Mouse (Mus musculus): ENCODE results near the gene Kpna4.

- TF ChIP-seq CTCF (IDR thresholded peaks at IDR 0.05 in 2 of 3, conservative IDR thresholded peaks at IDR 0.05 in 1 of 3; ENCODE audit: control insufficient read depth in 1 of 3, insufficient read depth in 1 of 3, low read depth in 2 of 3, low read length in 3 of 3, poor library complexity in 1 of 3, severe bottlenecking in 1 of 3) (no peak), MAX (IDR thresholded peaks at IDR 0.05; ENCODE audit: low read length) (no peak), GATA1 (IDR thresholded peaks at IDR 0.05; ENCODE audit: low read depth, low read length) (no peak), HCFC1 (IDR thresholded peaks at IDR 0.05; ENCODE audit: low read depth, low read length) (no peak), NRF1 (IDR thresholded peaks at IDR 0.05; ENCODE audit: insufficient read depth, low read depth, low read length, poor library complexity, severe bottlenecking) (no peak), MAFK (IDR thresholded peaks at IDR 0.05; ENCODE audit: borderline replicate concordance, low read depth, low read length) (no peak), NELFE (IDR thresholded peaks at IDR 0.05; ENCODE audit: low read depth, low read length) (no peak), POLR2A (IDR thresholded peaks at IDR 0.05; ENCODE audit: control insufficient read depth in 1 of 2, insufficient read depth in 1 of 2, low read depth in 1 of 2, low read length in 2 of 2, poor library complexity in 1 of 2) (no peak), KAT2A (conservative IDR thresholded peaks at IDR 0.05; ENCODE audit: low read depth, low read length) (no peak)
Observed at GRCm38 (mm10) chr3:69026133-69026783, 100.7 kb downstream of the Kpna4 start.

Measured in MEL (cell line).